Mouse (Mus musculus): ENCODE results near the gene Ankrd13b.

Ankrd13b gene

GRCm38 (mm10) chr11:77456866-77457265, 32.6 kb downstream of the Ankrd13b start:
- peak; percentile 44 for DNase-seq

GRCm38 (mm10) chr11:77455770-77456510, 33.5 kb downstream of the Ankrd13b start:
- no peak for DNase-seq

GRCm38 (mm10) chr11:77453388-77453787, 36.1 kb downstream of the Ankrd13b start:
- no peak for DNase-seq

- no peak for DNase-seq
Observed at GRCm38 (mm10) chr11:77451670-77452069, 37.8 kb downstream of the Ankrd13b start.

- DNase-seq = no peak
Observed at GRCm38 (mm10) chr11:77449224-77449623, 40.3 kb downstream of the Ankrd13b start.

- DNase-seq = peak; percentile 88
Observed at GRCm38 (mm10) chr11:77446628-77447041, 42.8 kb downstream of the Ankrd13b start.

DNA sequence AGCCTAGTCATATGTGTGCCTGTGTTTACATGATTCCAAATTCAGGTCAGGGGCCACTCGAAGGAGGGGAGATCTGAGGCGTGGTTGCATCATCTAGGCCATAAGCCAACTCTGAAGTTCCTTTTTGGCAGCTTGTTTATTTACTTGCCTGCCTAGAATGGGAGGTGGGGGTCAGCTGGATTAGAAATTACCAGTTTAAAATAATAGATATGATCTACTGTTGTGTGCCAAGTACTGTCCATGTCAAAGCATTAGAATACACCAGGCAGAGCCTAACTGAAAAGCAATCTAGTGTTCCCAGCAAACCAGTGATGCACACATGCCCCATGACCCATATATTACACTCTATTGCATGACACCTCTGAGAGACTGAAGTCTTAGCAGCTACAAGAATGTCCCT, 44.5 kb downstream of the Ankrd13b start:
- peak; percentile 93 for DNase-seq

DNA sequence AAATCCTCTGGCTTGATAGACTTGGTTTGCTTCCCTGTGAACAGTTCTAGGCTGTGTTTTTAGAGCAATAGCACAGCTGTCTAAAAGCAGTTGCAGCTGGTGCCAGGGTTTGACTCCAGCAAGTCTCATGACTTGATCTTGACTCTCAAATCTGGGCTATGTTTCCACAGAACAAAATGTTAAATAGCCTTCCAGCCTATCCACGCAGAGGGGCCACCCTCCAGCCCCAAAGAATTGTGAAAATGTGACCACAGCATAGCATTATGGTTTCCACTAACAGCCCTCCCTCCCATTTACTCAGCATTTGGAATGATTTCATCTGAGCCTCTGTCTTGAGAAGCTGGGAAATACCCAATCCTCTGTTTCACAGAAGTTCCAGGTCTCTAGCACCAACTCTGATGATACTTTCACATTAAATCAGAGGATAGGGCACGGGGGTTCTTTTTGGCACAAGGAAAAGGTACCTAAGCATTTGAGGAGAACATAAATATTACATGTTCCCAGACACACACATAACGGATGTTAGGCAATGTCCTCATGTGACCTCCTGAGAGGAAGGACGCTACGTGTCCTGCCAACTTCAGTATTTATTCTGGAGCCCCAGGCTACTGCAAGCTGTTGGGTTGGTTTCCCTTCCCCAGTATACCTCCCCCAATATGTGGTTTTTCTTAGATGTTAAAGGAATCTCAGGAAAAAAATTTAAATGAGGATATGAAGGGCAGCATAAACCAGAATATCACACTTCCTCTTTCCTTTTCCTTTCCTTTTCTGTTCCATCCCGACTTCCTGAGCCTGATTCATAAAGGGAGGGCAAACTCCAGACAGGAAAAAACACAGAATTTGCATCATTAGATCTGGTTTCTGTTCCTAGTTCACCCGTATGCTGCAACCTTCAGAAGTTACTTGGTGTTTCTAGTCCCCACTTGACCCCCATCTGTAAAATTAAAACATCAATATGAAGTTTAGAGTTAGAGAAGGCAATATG, 47.0 kb downstream of the Ankrd13b start:
- peak; percentile 90 for DNase-seq

GRCm38 (mm10) chr11:77441020-77441419, 48.5 kb downstream of the Ankrd13b start:
- no peak for DNase-seq

DNA sequence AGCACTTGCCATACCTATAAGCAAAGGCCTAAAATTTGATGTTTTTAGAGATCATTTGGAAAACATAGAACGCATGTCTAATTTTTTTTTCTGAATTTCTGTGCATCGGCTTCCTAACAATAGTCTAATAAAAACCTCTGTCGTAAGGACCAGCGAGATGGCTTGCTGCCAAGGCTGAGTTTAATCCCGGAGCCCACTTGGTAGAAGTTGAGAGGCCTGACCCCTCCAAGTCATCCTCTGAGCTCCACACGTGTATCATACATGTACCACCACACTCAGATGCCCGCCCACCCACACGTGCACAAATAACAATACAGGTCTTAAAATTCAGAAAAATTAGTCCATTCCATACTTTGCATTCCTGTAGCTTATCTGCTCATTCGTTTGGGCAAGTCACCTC, 49.4 kb downstream of the Ankrd13b start:
- DNase-seq = no peak

GRCm38 (mm10) chr11:77437026-77437425, 52.5 kb downstream of the Ankrd13b start:
- DNase-seq = peak; percentile 30

- peak; percentile 52 for DNase-seq
Observed at GRCm38 (mm10) chr11:77428446-77428845, 61.0 kb downstream of the Ankrd13b start.

- peak; percentile 38 for DNase-seq
Observed at GRCm38 (mm10) chr11:77423175-77423859, 66.2 kb downstream of the Ankrd13b start.

Measured in lung, postnatal 36 days (tissue).